Mouse (Mus musculus): ENCODE data around the gene Sult1a1.
A peak's percentile ranks its signal among the peaks of the same experiment; 100 is the strongest.

GRCm38 (mm10) chr7:126649231-126650051 is 26.8 kb downstream of the Sult1a1 start, which contains the start of gene Sgf29:
- TF ChIP-seq CTCF (IDR thresholded peaks at IDR 0.05; ENCODE audit: borderline replicate concordance, insufficient read depth, low read length) (no peak), POLR2A (IDR thresholded peaks at IDR 0.05; ENCODE audit: low read depth, low read length) (peak; percentile 99)
